Mouse (Mus musculus) common myeloid progenitor, adult 5-6 weeks (primary cell): ENCODE data around the gene Tspan4. TPM values are rescaled to one million over a fixed set of nuclear protein-coding genes. Genes with fewer than 3 reads are reported as not detected.
A peak's percentile ranks its signal among the peaks of the same experiment; 100 is the strongest.

Source experiments
- ATAC-seq: replicated peaks from 2 replicates; pipeline ENCODE4 v1.8.0; 2016; ENCODE audit warnings: low read depth, mild to moderate bottlenecking, moderate TSS enrichment, inconsistent platforms; ENCODE audit not compliant: poor library complexity, severe bottlenecking
- total RNA-seq: library from RNA; stranded (forward); fragments of 200-1000, 187-1606 nt; gene quantifications from 2 replicates; pipeline ENCODE4 v1.2.3, GENCODE M21; 2017

The Tspan4 gene
- total RNA-seq, 1 experiment from 2014 or later: 50.3 TPM

GRCm38 (mm10) chr7:141472763-141473162 is 2.3 kb upstream of the Tspan4 start:
- ATAC-seq: no peak

GRCm38 (mm10) chr7:141474160-141474559 is 880 bp upstream of the Tspan4 start:
- no peak for ATAC-seq

GRCm38 (mm10) chr7:141475805-141476158 is 742 bp downstream of the Tspan4 start:
- ATAC-seq: no peak

GRCm38 (mm10) chr7:141476226-141476980 is 1.4 kb downstream of the Tspan4 start:
- ATAC-seq: peak; percentile 27

GRCm38 (mm10) chr7:141476981-141477370 is 1.9 kb downstream of the Tspan4 start:
- ATAC-seq: 0 out of 2 replicates have a peak, but pooled peaks have one; percentile 4

GRCm38 (mm10) chr7:141477578-141478269 is 2.7 kb downstream of the Tspan4 start:
- ATAC-seq: peak; percentile 13

- no peak for ATAC-seq
Observed at GRCm38 (mm10) chr7:141478270-141478748, 3.3 kb downstream of the Tspan4 start.

GRCm38 (mm10) chr7:141480842-141481497 is 5.9 kb downstream of the Tspan4 start:
- ATAC-seq: peak; percentile 67

- peak; percentile 39 for ATAC-seq
Observed at GRCm38 (mm10) chr7:141481498-141482401, 6.7 kb downstream of the Tspan4 start.

- ATAC-seq: no peak
Observed at GRCm38 (mm10) chr7:141482531-141483024, 7.5 kb downstream of the Tspan4 start.

- no peak for ATAC-seq
Observed at GRCm38 (mm10) chr7:141483114-141483653, 8.1 kb downstream of the Tspan4 start.

GRCm38 (mm10) chr7:141484186-141485120 is 9.4 kb downstream of the Tspan4 start:
- no peak for ATAC-seq

- ATAC-seq: no peak
Observed at GRCm38 (mm10) chr7:141485186-141485585, 10.1 kb downstream of the Tspan4 start.

GRCm38 (mm10) chr7:141485606-141486005 is 10.6 kb downstream of the Tspan4 start:
- no peak for ATAC-seq

GRCm38 (mm10) chr7:141486239-141486638 is 11.2 kb downstream of the Tspan4 start:
- ATAC-seq: no peak

- ATAC-seq: no peak
Observed at GRCm38 (mm10) chr7:141487141-141487540, 12.1 kb downstream of the Tspan4 start.

- ATAC-seq: peak; percentile 63
Observed at GRCm38 (mm10) chr7:141491151-141491550, 16.1 kb downstream of the Tspan4 start.

- no peak for ATAC-seq
Observed at GRCm38 (mm10) chr7:141492738-141493137, 17.7 kb downstream of the Tspan4 start.
